Mouse (Mus musculus) mesoderm, embryonic 11.5 days (tissue): ENCODE measurements at regions not wholly inside any gene's neighbourhood (a gene's known extent, or its start where the extent isn't known, plus 50 kb on each side); places are given as distances from the start of the nearest gene placed in this dataset.
A peak's percentile ranks its signal among the peaks of the same experiment; 100 is the strongest.
"Not testable (repeated sequence)": the region's sequence is repeated elsewhere in the genome, so short reads cannot be mapped to it uniquely, and the experiment has no call there.

Experiments
- DNase-seq: peaks from one replicate; pipeline ENCODE4 v3.0.0-alpha.2; 2012; ENCODE audit warnings: low read depth, low spot score

- DNase-seq, result no peak
These were observed 56.5 kb downstream of the Gm8797 start for GRCm38 (mm10) chr3:5806947-5807575.

GRCm38 (mm10) chr3:5811071-5811590 lies 60.5 kb downstream of the Gm8797 start:
- DNase-seq, result peak; percentile 12

GRCm38 (mm10) chr3:5820243-5820642 lies 69.6 kb downstream of the Gm8797 start:
- DNase-seq, result not testable (repeated sequence)

DNA sequence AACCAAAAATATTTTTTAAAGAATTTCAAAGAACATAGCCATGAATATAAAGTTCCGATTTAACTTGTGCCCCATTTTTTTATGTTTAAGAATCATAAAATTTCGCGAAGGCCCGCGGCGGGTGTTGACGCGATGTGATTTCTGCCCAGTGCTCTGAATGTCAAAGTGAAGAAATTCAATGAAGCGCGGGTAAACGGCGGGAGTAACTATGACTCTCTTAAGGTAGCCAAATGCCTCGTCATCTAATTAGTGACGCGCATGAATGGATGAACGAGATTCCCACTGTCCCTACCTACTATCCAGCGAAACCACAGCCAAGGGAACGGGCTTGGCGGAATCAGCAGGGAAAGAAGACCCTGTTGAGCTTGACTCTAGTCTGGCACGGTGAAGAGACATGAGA lies 109.6 kb downstream of the Gm8797 start:
- DNase-seq, result not testable (repeated sequence)

- DNase-seq, result no peak
These were observed 119.8 kb downstream of the Gm8797 start for GRCm38 (mm10) chr3:5870407-5870806.

- DNase-seq, result no peak
These were observed 128.5 kb downstream of the Gm8797 start for GRCm38 (mm10) chr3:5879113-5879512.

- no peak for DNase-seq
These were observed 166.9 kb downstream of the Gm8797 start for GRCm38 (mm10) chr3:5917536-5917935.

DNA sequence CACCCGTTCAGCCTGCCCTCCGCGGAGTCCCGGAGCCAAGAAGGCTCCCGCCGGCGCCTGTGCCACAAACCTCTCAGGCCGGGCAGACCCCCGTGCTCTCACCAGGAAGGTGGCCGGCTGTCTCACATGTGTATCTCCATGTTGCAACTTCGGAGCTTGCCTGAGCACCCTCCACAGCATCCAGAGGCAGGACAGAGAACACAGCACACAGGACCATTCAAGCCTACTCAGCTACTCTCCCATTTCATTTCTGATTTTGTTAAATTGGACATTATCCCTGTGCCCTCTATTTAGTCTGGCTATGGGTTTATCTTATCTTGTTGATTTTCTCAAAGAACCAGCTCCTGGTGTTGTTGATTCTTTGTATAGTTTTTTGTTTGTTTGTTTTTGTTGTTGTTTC lies 199.6 kb downstream of the Gm8797 start:
- not testable (repeated sequence) for DNase-seq

DNA sequence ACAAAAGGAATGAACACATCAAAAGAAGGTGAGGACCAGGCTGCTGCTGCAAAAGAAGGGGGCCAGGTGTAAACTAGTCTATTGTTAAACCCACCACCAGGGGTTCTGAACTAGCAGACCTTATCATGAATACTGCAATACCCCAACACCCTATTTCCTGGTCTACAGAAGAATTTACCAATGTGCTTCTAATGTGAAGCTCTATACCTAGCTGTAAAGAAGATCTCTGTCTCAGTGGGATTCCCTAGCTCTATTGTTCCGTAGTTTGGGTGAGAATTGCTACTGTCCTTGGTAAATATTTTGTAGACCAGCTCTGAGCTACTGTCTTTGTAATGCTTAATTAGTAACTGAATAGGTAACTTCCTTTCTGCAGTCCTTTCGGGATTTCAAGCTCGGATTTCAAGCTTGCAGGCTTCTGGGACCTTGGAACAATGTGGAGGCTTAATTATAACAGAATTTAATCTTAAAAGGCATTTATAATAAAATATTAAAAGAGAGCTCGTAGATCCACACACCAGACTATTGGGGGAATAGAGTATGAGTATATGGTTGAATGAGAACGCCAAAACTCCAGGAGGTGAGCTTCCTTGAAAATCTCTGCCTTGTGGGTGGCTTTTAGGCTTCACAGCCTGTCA lies 238.5 kb downstream of the Gm8797 start:
- DNase-seq, result not testable (repeated sequence)

GRCm38 (mm10) chr3:6004423-6004822 lies 253.8 kb downstream of the Gm8797 start:
- no peak for DNase-seq

DNA sequence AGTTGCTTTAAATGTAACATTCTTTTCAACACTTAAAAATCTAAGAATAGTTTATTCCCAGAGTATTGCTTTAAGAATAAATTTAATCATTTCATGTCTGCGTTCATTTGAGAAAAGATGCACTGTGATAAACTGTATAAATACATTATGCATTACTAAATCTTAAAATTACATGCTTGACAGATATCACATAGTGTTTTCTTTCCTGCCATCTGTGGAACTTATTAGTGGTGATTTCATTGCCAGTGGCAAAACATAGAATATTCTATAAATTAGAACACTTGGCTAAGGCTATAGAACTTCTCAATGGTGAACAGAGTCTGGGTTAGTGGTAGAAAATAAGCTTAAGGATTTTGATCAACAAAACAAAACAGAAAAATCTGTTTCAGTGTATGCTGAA lies 268.1 kb downstream of the Gm8797 start:
- DNase-seq, result no peak

- DNase-seq, result not testable (repeated sequence)
These were observed 290.7 kb downstream of the Gm8797 start for GRCm38 (mm10) chr3:6041325-6041724.

GRCm38 (mm10) chr3:6049472-6050045 lies 299.0 kb downstream of the Gm8797 start:
- no peak for DNase-seq

DNA sequence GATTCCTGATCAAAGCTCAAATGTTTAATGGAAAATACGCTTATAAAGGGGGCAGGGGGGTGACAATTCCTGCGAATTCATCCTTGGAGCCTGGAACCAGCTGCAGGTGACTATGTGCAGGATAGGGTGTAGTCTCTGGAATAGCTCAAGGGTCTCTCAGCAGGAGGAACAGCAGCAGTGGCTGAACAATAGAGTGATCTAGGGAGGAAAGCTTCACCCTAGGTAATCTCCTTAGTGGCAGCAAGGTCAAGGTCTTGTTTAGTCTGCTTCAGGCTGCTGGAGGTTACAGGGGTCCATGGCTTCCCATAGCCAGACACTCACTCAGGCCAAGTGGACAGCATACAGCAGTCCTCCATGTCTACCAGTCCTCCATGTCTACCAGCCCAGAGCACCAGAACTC lies 301.3 kb downstream of the Gm8797 start:
- no peak for DNase-seq

GRCm38 (mm10) chr3:6083855-6084254 lies 333.2 kb downstream of the Gm8797 start:
- no peak for DNase-seq

DNA sequence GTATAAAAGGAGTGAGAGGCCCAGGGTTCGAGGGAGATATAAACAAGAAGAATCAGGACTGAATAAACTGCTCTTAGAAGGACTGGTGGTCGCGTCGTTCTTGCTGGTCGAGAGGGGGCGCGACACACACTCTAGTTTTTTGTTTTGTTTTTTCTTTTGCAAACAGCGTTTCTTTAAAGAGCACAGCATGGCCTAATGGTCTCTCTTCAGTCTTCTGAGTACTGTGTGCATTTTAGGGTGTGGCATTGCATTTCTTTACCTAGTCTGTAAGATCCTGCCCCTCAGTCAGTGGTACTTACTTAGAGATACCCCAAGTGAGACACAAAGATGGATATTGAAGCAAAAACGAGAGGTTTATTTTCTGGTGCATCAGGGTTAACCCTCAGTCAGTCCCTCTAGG lies 336.7 kb downstream of the Gm8797 start:
- DNase-seq, result no peak

DNA sequence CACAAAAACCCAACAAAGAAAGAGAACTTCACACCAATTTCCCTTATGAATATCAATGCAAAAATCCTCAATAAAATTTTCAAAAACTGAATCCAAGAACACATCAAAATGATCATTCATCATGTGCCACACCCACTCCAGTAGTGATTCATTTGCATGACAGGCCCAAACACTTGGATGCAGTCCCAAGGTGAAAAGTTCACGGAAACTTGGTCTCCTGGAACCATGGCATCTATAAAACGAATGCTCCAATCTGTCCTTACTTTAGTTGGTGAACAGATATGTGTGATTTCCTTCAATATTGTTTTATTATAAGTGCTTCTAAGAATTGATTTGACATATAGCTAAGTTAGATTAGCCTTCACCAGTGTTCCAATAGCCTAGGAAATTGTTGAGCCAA lies 343.3 kb downstream of the Gm8797 start:
- DNase-seq, result no peak

DNA sequence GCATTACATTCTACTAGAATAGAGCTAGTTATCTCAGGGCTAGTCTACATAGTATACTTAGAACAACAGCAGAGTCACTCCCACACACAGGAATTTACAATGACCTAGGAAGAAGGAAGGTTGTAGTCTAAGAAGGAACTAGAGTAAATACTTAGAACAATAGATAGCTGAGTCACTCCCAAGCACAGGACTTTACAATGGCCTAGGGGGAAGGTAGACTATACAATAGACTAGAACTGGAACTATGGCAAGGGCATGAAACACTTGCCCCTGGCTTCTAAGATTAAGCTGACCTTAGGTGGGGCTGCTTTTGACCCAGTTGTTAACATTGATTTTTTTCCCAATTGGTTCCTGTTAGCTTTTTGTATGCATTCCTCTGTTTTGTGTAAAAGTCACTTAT lies 343.8 kb downstream of the Gm8797 start:
- not testable (repeated sequence) for DNase-seq

GRCm38 (mm10) chr3:6100863-6101262 lies 350.3 kb downstream of the Gm8797 start:
- no peak for DNase-seq

GRCm38 (mm10) chr3:6102866-6103265 lies 352.3 kb downstream of the Gm8797 start:
- DNase-seq, result no peak

- peak; percentile 67 for DNase-seq
These were observed 356.1 kb downstream of the Gm8797 start for GRCm38 (mm10) chr3:6106659-6107058.

GRCm38 (mm10) chr3:6107377-6108155 lies 357.0 kb downstream of the Gm8797 start:
- DNase-seq, result peak; percentile 36
